Mouse (Mus musculus): ENCODE data around the gene Scaf1.

The Scaf1 gene

GRCm38 (mm10) chr7:44985595-44986191 is 30.5 kb downstream of the Scaf1 start:
- DNase-seq (ENCODE audit: low read depth, low spot score) = peak; percentile 91

GRCm38 (mm10) chr7:44984833-44985164 is 31.4 kb downstream of the Scaf1 start:
- DNase-seq (ENCODE audit: low read depth, low spot score) = no peak

GRCm38 (mm10) chr7:44983944-44984832 is 32.0 kb downstream of the Scaf1 start:
- no peak for DNase-seq (ENCODE audit: low read depth, low spot score)

GRCm38 (mm10) chr7:44983085-44983484 is 33.1 kb downstream of the Scaf1 start:
- DNase-seq (ENCODE audit: low read depth, low spot score) = peak; percentile 87

GRCm38 (mm10) chr7:44981539-44981938 is 34.6 kb downstream of the Scaf1 start:
- no peak for DNase-seq (ENCODE audit: low read depth, low spot score)

- no peak for DNase-seq (ENCODE audit: low read depth, low spot score)
Observed at GRCm38 (mm10) chr7:44978300-44978699, 37.9 kb downstream of the Scaf1 start.

- DNase-seq (ENCODE audit: low read depth, low spot score) = no peak
Observed at GRCm38 (mm10) chr7:44975117-44975419, 41.1 kb downstream of the Scaf1 start.

GRCm38 (mm10) chr7:44974383-44975116 is 41.6 kb downstream of the Scaf1 start, which contains the start of gene Cpt1c:
Cpt1c (minus strand) TSS chr7:44974851.
- DNase-seq (ENCODE audit: low read depth, low spot score) = peak; percentile 89

GRCm38 (mm10) chr7:44973415-44974130 is 42.6 kb downstream of the Scaf1 start:
- DNase-seq (ENCODE audit: low read depth, low spot score) = no peak

GRCm38 (mm10) chr7:44971142-44971541 is 45.0 kb downstream of the Scaf1 start:
- no peak for DNase-seq (ENCODE audit: low read depth, low spot score)

- peak; percentile 92 for DNase-seq (ENCODE audit: low read depth, low spot score)
Observed at GRCm38 (mm10) chr7:44970231-44970691, 45.9 kb downstream of the Scaf1 start.

- no peak for DNase-seq (ENCODE audit: low read depth, low spot score)
Observed at GRCm38 (mm10) chr7:44966638-44967037, 49.5 kb downstream of the Scaf1 start.

GRCm38 (mm10) chr7:44965975-44966374 is 50.2 kb downstream of the Scaf1 start:
- no peak for DNase-seq (ENCODE audit: low read depth, low spot score)

- no peak for DNase-seq (ENCODE audit: low read depth, low spot score)
Observed at GRCm38 (mm10) chr7:44964990-44965389, 51.2 kb downstream of the Scaf1 start.

GRCm38 (mm10) chr7:44962831-44963230 is 53.3 kb downstream of the Scaf1 start:
- DNase-seq (ENCODE audit: low read depth, low spot score) = no peak

GRCm38 (mm10) chr7:44962337-44962736 is 53.8 kb downstream of the Scaf1 start:
- no peak for DNase-seq (ENCODE audit: low read depth, low spot score)

GRCm38 (mm10) chr7:44960512-44960910 is 55.7 kb downstream of the Scaf1 start:
- DNase-seq (ENCODE audit: low read depth, low spot score) = no peak

- no peak for DNase-seq (ENCODE audit: low read depth, low spot score)
Observed at GRCm38 (mm10) chr7:44959874-44960511, 56.2 kb downstream of the Scaf1 start.

GRCm38 (mm10) chr7:44959281-44959680 is 56.9 kb downstream of the Scaf1 start:
- no peak for DNase-seq (ENCODE audit: low read depth, low spot score)

- DNase-seq (ENCODE audit: low read depth, low spot score) = no peak
Observed at GRCm38 (mm10) chr7:44958208-44958607, 58.0 kb downstream of the Scaf1 start.

- no peak for DNase-seq (ENCODE audit: low read depth, low spot score)
Observed at GRCm38 (mm10) chr7:44957183-44957835, 58.9 kb downstream of the Scaf1 start.
